Mouse (Mus musculus) G1E (cell line): ENCODE data around the gene Pld5. TPM values are rescaled to one million over a fixed set of nuclear protein-coding genes. Genes with fewer than 3 reads are reported as not detected.

Source experiments
- ATAC-seq: 2 replicates; pipeline ENCODE4 v1.8.0; 2016; ENCODE audit warnings: mild to moderate bottlenecking; ENCODE audit not compliant: insufficient number of reproducible peaks, poor library complexity, low FRiP score, severe bottlenecking; ENCODE audit errors: extremely low read depth
- DNase-seq: peaks from one replicate; pipeline ENCODE4 v3.0.0; 2012; ENCODE audit warnings: low spot score
- H3K27me3 ChIP-seq: 2 replicates; pipeline ENCODE4 v1.6.1; 2012; ENCODE audit warnings: mild to moderate bottlenecking, low read length, inconsistent platforms; ENCODE audit not compliant: insufficient read depth
- H3K36me3 ChIP-seq: replicated peaks from 2 replicates; pipeline ENCODE3; 2012; ENCODE audit warnings: mild to moderate bottlenecking, inconsistent platforms
- H3K4me1 ChIP-seq: 2 replicates; pipeline ENCODE4 v1.6.1; 2012; ENCODE audit warnings: low read depth, low read length, inconsistent platforms, mixed read lengths; ENCODE audit not compliant: insufficient read depth
- H3K4me3 ChIP-seq: 2 replicates; pipeline ENCODE4 v1.5.1; 2012; ENCODE audit warnings: low read depth, mild to moderate bottlenecking, inconsistent platforms, low read length, moderate library complexity, mixed read lengths
- H3K9me3 ChIP-seq: replicated peaks from 2 replicates; pipeline ENCODE4 v1.6.1; 2012; ENCODE audit warnings: inconsistent platforms
- CTCF ChIP-seq: IDR thresholded peaks from 2 replicates; pipeline ENCODE4 v1.5.1; 2012; ENCODE audit warnings: low read depth, low read length, inconsistent platforms, mixed read lengths
- GATA1 ChIP-seq: IDR thresholded peaks from 2 replicates; pipeline ENCODE4 v1.6.1; 2012; ENCODE audit warnings: borderline replicate concordance, low read length, inconsistent platforms, mixed read lengths
- GATA2 ChIP-seq: IDR thresholded peaks from 2 replicates; pipeline ENCODE4 v1.6.1; 2012; ENCODE audit warnings: low read depth, low read length, inconsistent platforms, borderline replicate concordance
- POLR2AphosphoS5 ChIP-seq: IDR thresholded peaks from 2 replicates; pipeline ENCODE4 v1.6.1; 2012; ENCODE audit warnings: low read depth, low read length, inconsistent platforms; ENCODE audit not compliant: insufficient replicate concordance
- TAL1 ChIP-seq: conservative IDR thresholded peaks from 2 replicates; pipeline ENCODE4 v1.6.1; 2012; ENCODE audit warnings: low read depth, low read length, inconsistent platforms, mixed read lengths
- polyA plus RNA-seq: library from polyadenylated mRNA; stranded (reverse); fragments of >175 nt; gene quantifications from 2 replicates; pipeline ENCODE4 v1.2.3, GENCODE M21; 2012
- total RNA-seq, 2 experiments: library from RNA; stranded (forward) in 1 of 2; stranded (reverse) in 1 of 2; fragments of 200-1000 nt in 1 of 2; fragments of >200 nt in 1 of 2; fragmentation: Nextera tagmentation in 1 of 2; gene quantifications; 2 replicates each; pipeline ENCODE4 v1.2.3; 2014 to 2017

Gene Pld5
- total and polyA plus RNA-seq, 3 experiments, result 0.16 TPM; not detected in 2

GRCm38 (mm10) chr1:176039923-176040322, 235.2 kb downstream of the Pld5 start:
- Histone ChIP-seq H3K4me1 (no peaks in the 10 kb centered on the region), H3K36me3 (no peaks in the 10 kb centered on the region), H3K27me3 (no peaks in the 10 kb centered on the region), H3K9me3 (peaks cover 27% of the 10 kb centered on the region), H3K4me3 (no peak overlapping the region)
- ATAC-seq (no peak), DNase-seq (no peak)
- no peak for TF ChIP-seq TAL1
- TF ChIP-seq GATA2, result no peak
- no peak for TF ChIP-seq GATA1
- TF ChIP-seq CTCF, result no peak
- no peak for TF ChIP-seq POLR2AphosphoS5

GRCm38 (mm10) chr1:176036028-176036427, 239.1 kb downstream of the Pld5 start:
- DNase-seq (no peak), ATAC-seq (no peak)
- no peak overlapping the region for H3K4me3 ChIP-seq
- TF ChIP-seq GATA1, result no peak
- no peak for TF ChIP-seq POLR2AphosphoS5
- no peak for TF ChIP-seq CTCF
- no peak for TF ChIP-seq TAL1
- no peak for TF ChIP-seq GATA2
- H3K36me3 ChIP-seq, result no peaks in the 10 kb centered on the region
- H3K27me3 ChIP-seq, result no peaks in the 10 kb centered on the region
- H3K4me1 ChIP-seq, result no peaks in the 10 kb centered on the region
- H3K9me3 ChIP-seq, result peaks cover 24% of the 10 kb centered on the region

- Histone ChIP-seq H3K4me1 (no peaks in the 10 kb centered on the region), H3K4me3 (no peak overlapping the region), H3K36me3 (no peaks in the 10 kb centered on the region), H3K9me3 (peaks cover 24% of the 10 kb centered on the region), H3K27me3 (no peaks in the 10 kb centered on the region)
- DNase-seq (no peak), ATAC-seq (no peak)
- TF ChIP-seq POLR2AphosphoS5, result no peak
- no peak for TF ChIP-seq TAL1
- no peak for TF ChIP-seq GATA1
- no peak for TF ChIP-seq CTCF
- TF ChIP-seq GATA2, result no peak
Measured at GRCm38 (mm10) chr1:176034699-176035098, 240.4 kb downstream of the Pld5 start.

DNA sequence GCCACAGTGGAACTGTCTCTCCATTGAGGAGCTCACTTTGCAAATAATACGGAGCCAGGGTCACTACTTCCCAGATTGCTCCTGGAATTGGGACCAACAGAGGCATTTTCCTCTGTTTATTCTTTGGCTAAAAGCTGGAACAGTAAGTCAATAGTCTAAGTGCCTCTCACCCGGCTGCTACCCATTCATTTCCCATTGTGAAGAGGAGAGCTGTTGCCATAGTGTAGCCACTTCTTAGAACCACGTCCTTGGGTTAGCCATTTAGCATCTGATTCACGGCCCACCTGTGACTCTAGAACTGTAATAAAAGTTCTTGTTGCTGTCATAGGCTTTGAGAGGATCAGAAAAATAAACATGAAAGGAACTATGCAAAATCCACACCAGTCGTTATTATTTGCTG, 241.4 kb downstream of the Pld5 start:
- ATAC-seq (no peak), DNase-seq (no peak)
- H3K36me3 ChIP-seq, result no peaks in the 10 kb centered on the region
- H3K9me3 ChIP-seq, result peaks cover 28% of the 10 kb centered on the region
- no peaks in the 10 kb centered on the region for H3K27me3 ChIP-seq
- no peak for TF ChIP-seq GATA1
- no peak for TF ChIP-seq CTCF
- TF ChIP-seq TAL1, result no peak
- TF ChIP-seq GATA2, result no peak
- no peak for TF ChIP-seq POLR2AphosphoS5
- no peaks in the 10 kb centered on the region for H3K4me1 ChIP-seq
- H3K4me3 ChIP-seq, result no peak overlapping the region

GRCm38 (mm10) chr1:176029063-176029462, 246.0 kb downstream of the Pld5 start:
- DNase-seq, result no peak
- H3K4me3 ChIP-seq, result no peak overlapping the region
- no peak for TF ChIP-seq TAL1
- no peak for TF ChIP-seq CTCF
- TF ChIP-seq GATA2, result no peak
- TF ChIP-seq POLR2AphosphoS5, result no peak
- no peak for TF ChIP-seq GATA1
- H3K36me3 ChIP-seq, result no peaks in the 10 kb centered on the region
- H3K4me1 ChIP-seq, result no peaks in the 10 kb centered on the region
- H3K9me3 ChIP-seq, result peaks cover 10% of the 10 kb centered on the region
- no peaks in the 10 kb centered on the region for H3K27me3 ChIP-seq
- no peak for ATAC-seq

GRCm38 (mm10) chr1:176028397-176028796, 246.7 kb downstream of the Pld5 start:
- H3K9me3 ChIP-seq, result peaks cover 10% of the 10 kb centered on the region
- H3K4me3 ChIP-seq, result no peak overlapping the region
- H3K27me3 ChIP-seq, result no peaks in the 10 kb centered on the region
- H3K4me1 ChIP-seq, result no peaks in the 10 kb centered on the region
- DNase-seq, result no peak
- ATAC-seq, result no peak
- TF ChIP-seq CTCF (no peak), POLR2AphosphoS5 (no peak), GATA2 (no peak), GATA1 (no peak), TAL1 (no peak)
- no peaks in the 10 kb centered on the region for H3K36me3 ChIP-seq
